Mouse (Mus musculus): ENCODE measurements around the gene Chn2. TPM values are rescaled to one million over a fixed set of nuclear protein-coding genes. Genes with fewer than 3 reads are reported as not detected.

Gene Chn2
- total and polyA plus RNA-seq, 3 experiments: not detected

- Histone ChIP-seq H3K36me3 (replicated peaks in 1 of 2; ENCODE audit: control insufficient read depth in 1 of 2, insufficient read depth in 1 of 2, low read length in 1 of 2) (no peaks in the 10 kb centered on the region), H3K9ac (ENCODE audit: insufficient read depth, low read depth) (no peak overlapping the region), H3K27me3 (replicated peaks) (no peaks in the 10 kb centered on the region), H3K4me1 (ENCODE audit: control insufficient read depth in 1 of 2, insufficient read depth in 2 of 2) (no peaks in the 10 kb centered on the region), H3K79me2 (replicated peaks; ENCODE audit: control insufficient read depth, extremely low read depth, insufficient read depth, poor library complexity, severe bottlenecking) (no peaks in the 10 kb centered on the region), H3K9me3 (replicated peaks; ENCODE audit: low read length) (no peaks in the 10 kb centered on the region), H3K4me2 (ENCODE audit: insufficient read depth, low read depth, poor library complexity, severe bottlenecking) (no peak overlapping the region), H3K27ac (ENCODE audit: insufficient read depth, low read depth) (no peak overlapping the region), H3K4me3 (replicated peaks in 1 of 3; ENCODE audit: low read depth in 2 of 3, low read length in 2 of 3, poor library complexity in 1 of 3) (no peak overlapping the region)
- TF ChIP-seq IRF4 (IDR thresholded peaks at IDR 0.05; ENCODE audit: low read depth, low read length): no peak
- TF ChIP-seq JUND (conservative IDR thresholded peaks at IDR 0.05; ENCODE audit: low read depth, low read length): no peak
- TF ChIP-seq JUN (IDR thresholded peaks at IDR 0.05; ENCODE audit: insufficient read depth, low read depth, low read length): no peak
- TF ChIP-seq MAX (IDR thresholded peaks at IDR 0.05; ENCODE audit: low read length): no peak
- TF ChIP-seq SMC3 (IDR thresholded peaks at IDR 0.05; ENCODE audit: low read depth, low read length): no peak
- TF ChIP-seq MAFK (IDR thresholded peaks at IDR 0.05; ENCODE audit: insufficient replicate concordance, low read length): no peak
- no peak for TF ChIP-seq MEF2A (IDR thresholded peaks at IDR 0.05; ENCODE audit: borderline replicate concordance, low read depth, low read length)
- TF ChIP-seq MAZ (IDR thresholded peaks at IDR 0.05; ENCODE audit: low read depth, low read length): no peak
- no peak for TF ChIP-seq KAT2A (IDR thresholded peaks at IDR 0.05; ENCODE audit: insufficient replicate concordance, low read length)
- TF ChIP-seq EP300 (IDR thresholded peaks at IDR 0.05; ENCODE audit: low read length): no peak
- TF ChIP-seq CHD2 (IDR thresholded peaks at IDR 0.05; ENCODE audit: low read length): no peak
- no peak for TF ChIP-seq ZMIZ1 (IDR thresholded peaks at IDR 0.05; ENCODE audit: low read depth, low read length)
- TF ChIP-seq CTCF (conservative IDR thresholded peaks at IDR 0.05 in 1 of 2, IDR thresholded peaks at IDR 0.05 in 1 of 2; ENCODE audit: low read depth in 2 of 2, low read length in 2 of 2): no peak
- TF ChIP-seq RCOR1 (conservative IDR thresholded peaks at IDR 0.05; ENCODE audit: low read depth, low read length): no peak
- TF ChIP-seq USF1 (IDR thresholded peaks at IDR 0.05; ENCODE audit: low read depth, low read length): no peak
- TF ChIP-seq UBTF (IDR thresholded peaks at IDR 0.05; ENCODE audit: low read depth, low read length): no peak
- no peak for TF ChIP-seq RAD21 (IDR thresholded peaks at IDR 0.05; ENCODE audit: low read depth, low read length)
- no peak for TF ChIP-seq ZNF384 (IDR thresholded peaks at IDR 0.05; ENCODE audit: low read depth, low read length)
- no peak for TF ChIP-seq ELF1 (IDR thresholded peaks at IDR 0.05; ENCODE audit: low read depth, low read length)
- no peak for TF ChIP-seq MXI1 (IDR thresholded peaks at IDR 0.05; ENCODE audit: low read depth, low read length)
- in situ Hi-C loops (cut with MboI; ENCODE audit: low pct_ligation_motif_present, low pct_unique_long_range_greater_than_20kb, low sequenced_read_pairs): no loop called here
- dilution Hi-C loops (cut with MboI; ENCODE audit: extremely low pct_ligation_motif_present, extremely low pct_unique_long_range_greater_than_20kb, low sequenced_read_pairs): no loop called here
- no peak for DNase-seq (ENCODE audit: extremely low read depth)
Measured at GRCm38 (mm10) chr6:54021123-54021789, 18.1 kb upstream of the Chn2 start.

- no peak for TF ChIP-seq USF1 (IDR thresholded peaks at IDR 0.05; ENCODE audit: low read depth, low read length)
- TF ChIP-seq MAFK (IDR thresholded peaks at IDR 0.05; ENCODE audit: insufficient replicate concordance, low read length): peak; percentile 66; the same call in 1 of the 2 replicates
- dilution Hi-C loops (cut with MboI; ENCODE audit: extremely low pct_ligation_motif_present, extremely low pct_unique_long_range_greater_than_20kb, low sequenced_read_pairs): no loop called here
Measured at GRCm38 (mm10) chr6:54023846-54024245, 15.5 kb upstream of the Chn2 start.

More at GRCm38 (mm10) chr6:54023846-54024245, 15.5 kb upstream of the Chn2 start:
- no peaks in the 10 kb centered on the region for H3K79me2 ChIP-seq (replicated peaks; ENCODE audit: control insufficient read depth, extremely low read depth, insufficient read depth, poor library complexity, severe bottlenecking)
- no peaks in the 10 kb centered on the region for H3K4me1 ChIP-seq (ENCODE audit: control insufficient read depth in 1 of 2, insufficient read depth in 2 of 2)
- no peak overlapping the region for H3K9ac ChIP-seq (ENCODE audit: insufficient read depth, low read depth)
- no peak overlapping the region for H3K4me2 ChIP-seq (ENCODE audit: insufficient read depth, low read depth, poor library complexity, severe bottlenecking)
- H3K4me3 ChIP-seq (replicated peaks in 1 of 3; ENCODE audit: low read depth in 2 of 3, low read length in 2 of 3, poor library complexity in 1 of 3): no peak overlapping the region
- no peaks in the 10 kb centered on the region for H3K27me3 ChIP-seq (replicated peaks)
- in situ Hi-C loops (cut with MboI; ENCODE audit: low pct_ligation_motif_present, low pct_unique_long_range_greater_than_20kb, low sequenced_read_pairs): no loop called here
- H3K27ac ChIP-seq (ENCODE audit: insufficient read depth, low read depth): no peak overlapping the region
- no peaks in the 10 kb centered on the region for H3K36me3 ChIP-seq (replicated peaks in 1 of 2; ENCODE audit: control insufficient read depth in 1 of 2, insufficient read depth in 1 of 2, low read length in 1 of 2)
- DNase-seq (ENCODE audit: extremely low read depth): no peak
- H3K9me3 ChIP-seq (replicated peaks; ENCODE audit: low read length): no peaks in the 10 kb centered on the region
